In the genomic region with DNA sequence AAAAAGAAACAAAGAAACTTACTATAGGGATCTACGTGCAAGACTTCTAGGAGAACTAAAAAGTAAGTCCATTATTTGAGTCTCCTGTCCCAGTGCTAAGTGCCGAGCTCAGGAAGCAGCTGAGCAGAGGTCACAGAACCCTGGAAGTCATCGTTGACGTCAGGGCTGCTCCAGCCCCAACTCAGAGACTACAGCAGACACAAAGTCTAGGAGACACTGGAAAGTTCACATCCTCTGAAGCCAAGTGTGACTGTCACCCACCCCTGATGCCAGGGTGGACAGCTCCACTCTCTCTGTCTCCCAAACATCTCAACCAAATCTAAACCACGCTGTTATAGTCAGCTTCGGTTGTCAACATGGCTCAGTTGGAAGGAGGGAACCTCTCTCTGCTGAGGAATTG, we compare ENCODE assay signal across 14 mouse cellular contexts.
A peak's percentile ranks its signal among the peaks of the same experiment; 100 is the strongest.
DNase-seq lines count a peak whose midpoint lies in the region; ATAC-seq and TF ChIP-seq lines count a peak whose summit lies in the region.
"Had no signal": no experiment of that assay in that cellular context is flagged by ENCODE, and none has a peak within 500 bp of the region (broad histone marks: within the 10 kb centered on the region; RNA-seq: fewer than 3 reads in every experiment).

No protein-coding gene starts in this region.

- no peak overlapping the region for H3K4me3 ChIP-seq in heart, postnatal 0 days (ENCODE audit: low read depth, low read length)
- H3K4me3 ChIP-seq in heart, embryonic 10.5 days = no peak overlapping the region
- H3K4me3 ChIP-seq: embryonic facial prominence, embryonic 12.5 days; midbrain, embryonic 13.5 days had no signal

- no peaks in the 10 kb centered on the region for H3K36me3 ChIP-seq in heart, postnatal 0 days (replicated peaks; ENCODE audit: control insufficient read depth, insufficient read depth, low read length)
- no peaks in the 10 kb centered on the region for H3K36me3 ChIP-seq in heart, embryonic 10.5 days
- H3K36me3 ChIP-seq: embryonic facial prominence, embryonic 12.5 days; midbrain, embryonic 13.5 days had no signal

- H3K27me3 ChIP-seq in heart, postnatal 0 days (ENCODE audit: control insufficient read depth, insufficient read depth, low read length) = no peaks in the 10 kb centered on the region
- H3K27me3 ChIP-seq in heart, embryonic 10.5 days (ENCODE audit: insufficient read depth, poor library complexity, severe bottlenecking) = no peaks in the 10 kb centered on the region
- H3K27me3 ChIP-seq: embryonic facial prominence, embryonic 12.5 days; midbrain, embryonic 13.5 days had no signal

- H3K4me1 ChIP-seq in heart, postnatal 0 days (ENCODE audit: control insufficient read depth, insufficient read depth) = no peaks in the 10 kb centered on the region
- H3K4me1 ChIP-seq in heart, embryonic 10.5 days = 0 out of 2 replicates have a peak, but pooled peaks cover 4% of the 10 kb centered on the region

- TF ChIP-seq EP300 in heart, postnatal 0 days (IDR thresholded peaks at IDR 0.05; ENCODE audit: low read depth) = 0 out of 2 replicates have a peak, but pooled peaks have one; percentile 43

- WGBS in heart, postnatal 0 days = 52% methylated on average over 6 of the region's 6 CpGs
- 67% methylated on average over 6 of the region's 6 CpGs for WGBS in heart, embryonic 10.5 days

- TF ChIP-seq CTCF in heart, postnatal 0 days (IDR thresholded peaks at IDR 0.05; ENCODE audit: low read depth) = no peak

- H3K27ac ChIP-seq in heart, postnatal 0 days (ENCODE audit: low read depth) = peak overlapping the region; percentile 13; the same call in 1 of the 2 replicates
- H3K27ac ChIP-seq in heart, embryonic 10.5 days = no peak overlapping the region
- H3K27ac ChIP-seq: embryonic facial prominence, embryonic 12.5 days; midbrain, embryonic 13.5 days; stomach, postnatal 0 days had no signal

- no peak overlapping the region for H3K9ac ChIP-seq in heart, postnatal 0 days (replicated peaks; ENCODE audit: low read depth, low read length)
- H3K9ac ChIP-seq: embryonic facial prominence, embryonic 12.5 days; midbrain, embryonic 13.5 days had no signal

- DNase-seq in heart, postnatal 0 days (ENCODE audit: low spot score) = peak; percentile 28
- DNase-seq in heart, embryonic 10.5 days (ENCODE audit: low spot score) = no peak
- DNase-seq in lung, postnatal 10 days = peak; percentile 24
- no peak for DNase-seq in lung, postnatal 25 days (ENCODE audit: low spot score)
- DNase-seq in induced T-regulatory cell, adult 2 months (ENCODE audit: low read depth) = peak; percentile 62
- DNase-seq in naive thymus-derived CD4-positive, alpha-beta T cell, adult 2 months (ENCODE audit: low read depth) = peak; percentile 49
- DNase-seq in cerebellum, adult 18-20 months = no peak
- DNase-seq in cerebellum, postnatal 25 days = no peak
- DNase-seq: cerebellum, adult 2 months; left cerebral cortex, postnatal 4 days had no signal

- H3K9me3 ChIP-seq in heart, postnatal 0 days (replicated peaks; ENCODE audit: control insufficient read depth, low read length) = 0 out of 2 replicates have a peak, but pooled peaks cover 4% of the 10 kb centered on the region
- no peaks in the 10 kb centered on the region for H3K9me3 ChIP-seq in heart, embryonic 10.5 days
- H3K9me3 ChIP-seq: embryonic facial prominence, embryonic 12.5 days; midbrain, embryonic 13.5 days had no signal

- no peak overlapping the region for H3K4me2 ChIP-seq in heart, postnatal 0 days (ENCODE audit: low read depth, low read length)
- H3K4me2 ChIP-seq: embryonic facial prominence, embryonic 12.5 days; midbrain, embryonic 13.5 days had no signal

- ATAC-seq in heart, postnatal 0 days (ENCODE audit: insufficient read depth, low read depth) = peak; percentile 48; the same call in 1 of the 2 replicates
- ATAC-seq: hindbrain, embryonic 16.5 days; midbrain, embryonic 13.5 days had no signal

Comparison
In these comparisons a context has a peak if more than half of its experiments do, and no peak if none do; other contexts are left out.
1. DNase-seq: peak in heart, postnatal 0 days (single experiment), lung, postnatal 10 days (single experiment), induced T-regulatory cell, adult 2 months (single experiment) and naive thymus-derived CD4-positive, alpha-beta T cell, adult 2 months (single experiment); none in heart, embryonic 10.5 days (single experiment), lung, postnatal 25 days (single experiment), cerebellum, adult 18-20 months (0 of 2) and cerebellum, postnatal 25 days (0 of 2).